Mouse (Mus musculus): ENCODE measurements around the gene Cdh8. TPM values are rescaled to one million over a fixed set of nuclear protein-coding genes. Genes with fewer than 3 reads are reported as not detected.

Cdh8 gene
- total and polyA plus RNA-seq, 3 experiments: not detected

DNA sequence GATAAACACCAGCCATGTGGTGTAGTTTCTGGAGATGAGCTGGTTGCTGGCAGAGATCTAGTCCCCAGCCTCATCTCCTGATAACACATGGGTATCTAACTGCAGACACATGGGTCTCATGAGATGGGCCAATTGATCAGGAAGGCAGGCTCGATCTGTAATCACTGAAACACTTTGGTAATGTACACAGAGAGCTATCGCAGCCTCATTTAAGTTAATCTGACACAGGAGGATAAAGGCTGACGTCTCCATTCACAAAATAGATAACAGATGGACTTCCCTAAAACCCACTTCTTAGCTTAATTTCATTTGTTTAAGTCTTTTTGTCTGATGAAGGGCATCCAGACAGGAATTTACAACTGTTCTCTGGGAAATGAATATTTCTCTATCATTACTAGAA lies 249.3 kb downstream of the Cdh8 start:
- no peaks in the 10 kb centered on the region for H3K79me2 ChIP-seq (ENCODE audit: control insufficient read depth, insufficient read depth, low read length, poor library complexity)
- H3K9ac ChIP-seq (ENCODE audit: control insufficient read depth, low read depth, low read length, poor library complexity, severe bottlenecking): no peak overlapping the region
- peak; percentile 43 for DNase-seq (ENCODE audit: low read depth, low spot score)
- H3K4me3 ChIP-seq (ENCODE audit: control insufficient read depth in 1 of 2, insufficient read depth in 1 of 2, low read depth in 2 of 2, low read length in 2 of 2): no peak overlapping the region
- peaks cover 2 to 6% of the 10 kb centered on the region in 2 experiments; a peak in 1 of 4 replicates for H3K4me1 ChIP-seq (ENCODE audit: control insufficient read depth in 1 of 2, insufficient read depth in 2 of 2, low read length in 2 of 2)
- no peaks in the 10 kb centered on the region for H3K27me3 ChIP-seq (ENCODE audit: control insufficient read depth in 1 of 2, insufficient read depth in 2 of 2, low read length in 2 of 2)
- H3K27ac ChIP-seq (ENCODE audit: control insufficient read depth, low read depth, low read length): no peak overlapping the region
- H3K9me3 ChIP-seq (replicated peaks; ENCODE audit: insufficient read depth, low read length): no peaks in the 10 kb centered on the region
- peaks cover 0 to 5% of the 10 kb centered on the region in 2 experiments; a peak in 2 of 4 replicates for H3K36me3 ChIP-seq (ENCODE audit: control insufficient read depth in 1 of 2, insufficient read depth in 2 of 2, low read length in 2 of 2)
- TF ChIP-seq NRF1 (IDR thresholded peaks at IDR 0.05; ENCODE audit: insufficient read depth, low read depth, low read length, poor library complexity, severe bottlenecking): no peak
- TF ChIP-seq CHD2 (IDR thresholded peaks at IDR 0.05; ENCODE audit: low read length): no peak
- TF ChIP-seq MAX (IDR thresholded peaks at IDR 0.05; ENCODE audit: low read length): no peak
- no peak for TF ChIP-seq POLR2AphosphoS5 (IDR thresholded peaks at IDR 0.05; ENCODE audit: borderline replicate concordance, low read depth, low read length)
- TF ChIP-seq TCF12 (IDR thresholded peaks at IDR 0.05; ENCODE audit: low read depth, low read length): peak; percentile 82
- TF ChIP-seq USF1 (IDR thresholded peaks at IDR 0.05; ENCODE audit: low read depth, low read length): no peak
- TF ChIP-seq USF2 (IDR thresholded peaks at IDR 0.05; ENCODE audit: borderline replicate concordance in 1 of 2, insufficient read depth in 1 of 2, low read depth in 1 of 2, low read length in 2 of 2): no peak
- peak; percentile 70; the same call in 1 of the 2 replicates for TF ChIP-seq ETS1 (IDR thresholded peaks at IDR 0.05; ENCODE audit: low read depth, low read length)
- TF ChIP-seq EP300 (IDR thresholded peaks at IDR 0.05; ENCODE audit: low read depth in 1 of 2, low read length in 2 of 2): peak; percentile 72 to 79
- peak; percentile 62; the same call in 1 of the 2 replicates for TF ChIP-seq RCOR1 (IDR thresholded peaks at IDR 0.05; ENCODE audit: low read depth, low read length)
- TF ChIP-seq HCFC1 (IDR thresholded peaks at IDR 0.05; ENCODE audit: low read depth, low read length): no peak
- peak; percentile 88 for TF ChIP-seq GATA1 (IDR thresholded peaks at IDR 0.05; ENCODE audit: low read depth, low read length)

DNA sequence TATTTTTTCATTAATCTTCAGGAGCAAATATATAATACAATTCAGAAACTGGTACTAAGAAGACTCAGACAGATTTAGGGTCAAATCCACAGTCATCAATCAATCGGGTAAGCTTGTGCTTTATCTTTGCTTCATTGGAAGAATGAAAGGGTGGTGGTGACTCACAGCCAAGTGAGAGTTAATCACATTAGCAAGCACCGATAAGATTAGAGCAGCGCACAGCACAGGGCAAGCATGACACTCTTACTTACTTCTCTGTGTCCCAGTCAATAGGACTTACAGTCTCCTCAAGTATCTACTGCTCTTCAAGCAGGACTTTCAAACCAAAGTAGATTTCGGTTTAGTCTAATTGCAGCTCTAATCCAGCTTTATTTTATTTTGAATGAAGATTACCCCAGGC lies 254.6 kb downstream of the Cdh8 start:
- Histone ChIP-seq H3K9me3 (replicated peaks; ENCODE audit: insufficient read depth, low read length) (no peaks in the 10 kb centered on the region), H3K27me3 (ENCODE audit: control insufficient read depth in 1 of 2, insufficient read depth in 2 of 2, low read length in 2 of 2) (no peaks in the 10 kb centered on the region), H3K79me2 (ENCODE audit: control insufficient read depth, insufficient read depth, low read length, poor library complexity) (no peaks in the 10 kb centered on the region), H3K4me1 (ENCODE audit: control insufficient read depth in 1 of 2, insufficient read depth in 2 of 2, low read length in 2 of 2) (peaks cover 0 to 4% of the 10 kb centered on the region in 2 experiments; a peak in 1 of 4 replicates), H3K9ac (ENCODE audit: control insufficient read depth, low read depth, low read length, poor library complexity, severe bottlenecking) (no peak overlapping the region), H3K36me3 (ENCODE audit: control insufficient read depth in 1 of 2, insufficient read depth in 2 of 2, low read length in 2 of 2) (peaks cover 0 to 7% of the 10 kb centered on the region in 2 experiments; a peak in 2 of 4 replicates), H3K27ac (ENCODE audit: control insufficient read depth, low read depth, low read length) (no peak overlapping the region), H3K4me3 (ENCODE audit: control insufficient read depth in 1 of 2, insufficient read depth in 1 of 2, low read depth in 2 of 2, low read length in 2 of 2) (no peak overlapping the region)
- DNase-seq (ENCODE audit: low read depth, low spot score): peak; percentile 11
- TF ChIP-seq NRF1 (IDR thresholded peaks at IDR 0.05; ENCODE audit: insufficient read depth, low read depth, low read length, poor library complexity, severe bottlenecking): no peak
- TF ChIP-seq GATA1 (IDR thresholded peaks at IDR 0.05; ENCODE audit: low read depth, low read length): peak; percentile 50; the same call in 1 of the 2 replicates
- TF ChIP-seq E2F4 (IDR thresholded peaks at IDR 0.05; ENCODE audit: borderline replicate concordance, low read depth, low read length): no peak
- TF ChIP-seq SIN3A (IDR thresholded peaks at IDR 0.05; ENCODE audit: low read length): no peak
- TF ChIP-seq ETS1 (IDR thresholded peaks at IDR 0.05; ENCODE audit: low read depth, low read length): no peak
- no peak for TF ChIP-seq MAFK (IDR thresholded peaks at IDR 0.05; ENCODE audit: borderline replicate concordance, low read depth, low read length)
- no peak for TF ChIP-seq POLR2AphosphoS5 (IDR thresholded peaks at IDR 0.05; ENCODE audit: borderline replicate concordance, low read depth, low read length)
- no peak for TF ChIP-seq HCFC1 (IDR thresholded peaks at IDR 0.05; ENCODE audit: low read depth, low read length)
- peak; percentile 31; the same call in 1 of the 2 replicates for TF ChIP-seq RCOR1 (IDR thresholded peaks at IDR 0.05; ENCODE audit: low read depth, low read length)
- no peak for TF ChIP-seq POLR2A (IDR thresholded peaks at IDR 0.05; ENCODE audit: control insufficient read depth in 1 of 2, insufficient read depth in 1 of 2, low read depth in 1 of 2, low read length in 2 of 2, poor library complexity in 1 of 2)
